Mouse (Mus musculus): ENCODE data around the gene Cdhr4.
A peak's percentile ranks its signal among the peaks of the same experiment; 100 is the strongest.

Cdhr4 gene

DNA sequence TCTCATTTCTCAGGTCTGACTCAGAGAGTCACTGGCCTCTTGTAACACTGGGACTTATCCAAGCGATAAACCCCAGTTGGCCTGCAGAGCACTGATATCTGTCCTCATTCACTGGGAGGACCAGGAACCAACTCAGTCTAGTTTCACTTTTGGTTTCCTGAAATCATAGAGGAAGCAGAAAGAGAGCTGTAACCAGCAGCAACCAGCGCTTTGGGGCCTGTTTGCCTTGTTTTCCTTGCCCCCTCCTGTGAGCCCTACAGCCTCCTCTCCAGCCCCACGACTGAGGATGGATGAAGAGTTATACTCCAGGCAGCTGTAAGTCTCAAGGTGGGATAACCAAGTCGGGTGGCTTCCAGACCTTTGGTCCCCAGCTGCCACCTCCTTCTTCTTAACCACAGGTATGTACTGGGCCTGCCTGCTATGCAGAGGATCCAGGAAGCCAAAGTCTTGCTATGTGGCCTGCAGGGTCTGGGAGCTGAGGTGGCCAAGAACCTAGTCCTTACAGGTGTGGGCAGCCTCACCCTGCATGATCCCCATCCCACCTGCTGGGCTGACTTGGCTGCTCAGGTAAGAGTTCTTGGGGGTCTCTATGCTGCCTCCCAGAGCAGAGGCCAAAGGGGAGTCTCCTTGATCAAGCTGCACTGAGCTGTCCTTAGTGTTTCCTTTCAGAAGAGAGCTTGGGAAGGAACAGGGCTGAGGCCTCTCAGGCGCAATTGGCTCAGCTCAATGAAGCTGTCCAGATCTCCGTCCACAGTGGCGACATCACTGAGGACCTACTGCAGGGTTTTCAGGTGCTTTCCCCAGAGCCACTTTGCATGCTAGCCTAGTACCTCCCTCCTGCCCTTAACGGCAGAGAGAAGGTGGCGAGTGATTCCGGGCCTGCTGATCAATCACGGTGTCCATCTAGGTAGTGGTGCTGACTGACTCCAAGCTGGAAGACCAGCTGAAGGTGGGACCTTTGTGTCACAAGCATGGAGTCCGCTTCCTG is 16.6 kb upstream of the Cdhr4 start, which contains the start of gene Uba7:
Gene Uba7 (plus strand): TSS at position 107 of the 988 bp plus-strand sequence.
- peak; percentile 79 for DNase-seq (ENCODE audit: low read depth)

DNA sequence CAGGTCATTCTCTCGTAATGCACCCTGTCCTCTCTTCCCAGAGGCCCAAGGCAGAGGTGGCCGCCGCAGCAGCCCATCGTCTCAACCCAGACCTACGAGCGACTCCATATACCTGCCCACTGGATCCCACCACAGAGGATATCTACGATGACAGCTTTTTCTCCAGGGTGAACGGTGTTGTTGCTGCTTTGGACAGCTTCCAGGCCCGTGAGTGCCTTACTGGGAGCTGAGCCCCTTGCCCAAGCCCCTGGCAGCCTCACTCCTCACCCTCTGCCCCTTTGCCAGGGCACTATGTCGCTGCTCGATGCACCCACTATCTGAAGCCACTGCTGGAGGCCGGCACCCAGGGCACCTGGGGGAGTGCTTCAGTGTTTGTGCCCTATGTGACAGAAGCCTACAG is 13.5 kb upstream of the Cdhr4 start:
- DNase-seq (ENCODE audit: low read depth), result no peak

DNA sequence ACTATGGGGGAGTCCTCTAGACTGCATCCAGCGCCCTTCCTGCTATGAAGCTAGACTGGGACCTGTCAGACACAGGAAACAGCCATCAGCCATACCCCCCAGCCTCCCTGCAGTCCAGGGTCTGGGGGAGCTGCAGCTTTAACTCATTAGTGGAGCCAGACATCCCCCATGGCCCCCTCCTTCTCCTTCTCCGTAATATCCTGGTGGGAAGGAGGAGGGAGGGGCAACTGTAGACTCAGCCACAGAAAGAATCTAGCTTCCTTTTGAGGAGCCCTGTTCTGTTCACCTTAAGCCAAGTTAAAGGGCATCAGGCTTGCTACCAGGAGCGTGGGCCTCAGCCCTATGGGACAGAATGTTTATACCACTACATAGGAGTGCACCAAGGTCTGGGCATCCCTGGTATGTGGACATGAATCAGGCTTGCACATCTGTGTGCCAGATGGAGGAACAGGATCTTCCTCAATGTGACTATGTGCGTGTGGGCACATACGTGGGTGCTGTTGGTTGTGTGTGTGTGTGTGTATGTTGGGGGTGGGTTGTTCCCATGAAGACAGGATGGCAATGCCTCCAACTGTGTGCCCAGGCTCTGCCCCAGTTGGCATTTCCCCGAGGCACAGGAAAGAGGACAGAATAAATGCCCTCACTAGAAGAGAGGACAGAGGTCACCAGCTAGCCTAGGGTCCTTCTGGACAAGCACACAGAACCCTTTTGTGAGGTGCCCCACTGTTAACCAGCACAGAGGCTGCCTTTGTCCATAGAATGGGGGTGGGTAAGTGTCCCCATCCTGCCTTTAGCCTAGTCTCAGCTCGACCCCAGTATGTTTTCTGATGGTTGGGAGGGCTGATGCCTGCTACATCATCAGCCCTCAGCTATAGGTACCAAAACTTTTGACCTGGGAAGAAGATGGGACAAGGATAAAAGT is 10.4 kb upstream of the Cdhr4 start:
- no peak for DNase-seq (ENCODE audit: low read depth)

DNA sequence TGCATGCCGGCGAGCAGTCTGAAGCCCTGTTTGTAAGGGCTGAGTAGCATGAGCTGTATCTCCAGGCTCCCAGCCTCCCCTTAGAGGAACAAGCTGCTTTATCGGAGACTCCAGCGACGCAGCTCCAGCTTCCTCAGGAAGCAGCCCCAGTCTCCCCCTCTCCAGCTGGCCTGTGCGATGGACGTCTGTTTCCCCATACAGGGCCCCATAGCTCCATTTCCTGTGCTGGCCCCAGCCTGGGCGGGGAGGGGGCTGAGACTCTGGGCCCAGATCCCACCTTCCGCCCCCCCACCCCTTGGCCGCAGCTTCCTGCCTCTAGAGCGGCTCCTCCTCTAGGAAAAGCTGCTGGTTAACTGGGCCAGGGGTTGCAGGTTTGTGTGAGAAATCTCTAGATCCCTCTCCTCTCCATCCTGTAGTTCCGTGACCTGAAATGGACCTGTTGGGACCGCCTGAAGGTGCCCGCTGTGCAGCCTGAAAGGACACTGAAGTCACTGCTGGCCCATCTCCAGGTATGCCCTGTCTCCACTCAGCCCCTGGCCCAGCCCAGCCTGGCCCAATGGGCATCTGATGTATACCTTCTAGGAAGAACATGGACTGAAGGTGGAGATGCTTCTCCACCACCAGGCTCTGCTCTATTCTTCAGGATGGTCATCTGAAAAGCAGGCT is 9.5 kb upstream of the Cdhr4 start, which contains the start of gene Gm20661:
Gene Gm20661 (plus strand): TSS at position 378 of the 666 bp plus-strand sequence.
- peak; percentile 57 for DNase-seq (ENCODE audit: low read depth)

DNA sequence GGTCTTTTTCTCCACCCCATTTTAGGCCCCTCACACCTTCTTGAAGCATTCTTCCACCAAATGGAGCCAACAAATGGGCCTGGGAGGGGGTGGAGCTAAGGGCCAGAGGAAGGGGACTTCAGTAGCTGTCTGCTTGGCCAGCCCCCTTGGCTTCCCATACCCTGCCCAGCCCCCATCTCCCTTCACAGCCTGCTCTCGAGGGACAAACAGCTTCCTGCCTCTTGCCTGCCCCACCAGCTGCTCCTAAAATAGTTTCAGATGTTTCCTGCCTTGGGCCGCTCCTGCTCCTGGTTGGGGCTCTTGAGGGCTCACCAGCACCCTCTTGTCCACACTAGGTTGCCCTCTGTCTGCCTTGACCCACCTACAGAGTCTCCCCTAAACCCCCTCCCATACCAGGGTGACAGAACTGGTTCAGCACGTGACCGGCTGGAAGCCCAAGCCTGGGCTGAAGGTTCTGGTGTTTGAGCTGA is 8.8 kb upstream of the Cdhr4 start:
- DNase-seq (ENCODE audit: low read depth), result no peak

DNA sequence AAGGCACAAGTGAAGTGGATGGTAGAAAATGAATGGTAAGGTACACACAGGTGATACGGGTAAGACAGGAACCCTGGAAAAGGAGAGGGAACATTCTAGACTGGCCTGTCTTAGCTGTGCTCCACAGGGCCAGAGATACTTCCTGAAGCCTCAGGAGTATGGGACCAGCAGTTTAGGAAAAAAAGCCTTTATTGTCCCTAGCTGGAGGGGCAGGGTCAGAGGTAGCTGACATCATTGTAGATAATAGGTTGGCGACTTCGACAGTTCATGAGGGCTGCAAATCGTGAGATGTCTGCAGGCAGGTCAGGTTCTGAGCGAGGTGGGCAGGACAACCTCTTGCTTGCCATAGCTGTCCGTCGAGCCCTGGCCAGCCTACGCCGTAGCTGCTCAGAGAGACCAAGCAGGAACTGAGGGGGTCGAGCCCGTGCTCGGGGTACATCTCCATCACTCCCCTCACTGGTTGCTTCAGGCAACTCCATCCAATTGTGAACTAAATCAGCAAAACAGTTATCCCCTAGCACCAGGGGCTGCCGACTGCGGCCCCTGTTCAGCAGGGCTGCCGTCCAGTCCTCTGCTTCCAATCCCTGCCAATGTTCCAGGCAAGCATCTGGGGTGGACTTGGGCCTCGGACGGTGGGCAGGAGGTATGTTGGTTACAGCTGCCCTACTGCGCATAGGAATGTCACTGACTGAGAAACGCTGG is 8.1 kb upstream of the Cdhr4 start:
- DNase-seq (ENCODE audit: low read depth), result no peak

DNA sequence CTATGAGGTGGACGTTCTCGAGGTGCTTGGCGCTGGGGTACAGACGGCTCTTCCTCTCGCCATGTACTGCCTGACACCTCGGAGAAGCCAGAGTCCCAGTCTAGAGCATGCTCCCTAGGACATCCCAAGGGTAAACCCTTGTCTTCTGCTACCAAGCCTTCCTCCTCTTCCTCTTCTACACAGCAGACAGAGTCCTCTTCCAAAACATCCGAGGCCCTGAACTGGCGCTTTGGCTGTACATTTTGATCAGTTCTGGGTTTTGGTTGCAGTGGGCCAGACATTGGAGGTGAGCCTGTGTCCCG is 7.6 kb upstream of the Cdhr4 start:
- DNase-seq (ENCODE audit: low read depth), result no peak

DNA sequence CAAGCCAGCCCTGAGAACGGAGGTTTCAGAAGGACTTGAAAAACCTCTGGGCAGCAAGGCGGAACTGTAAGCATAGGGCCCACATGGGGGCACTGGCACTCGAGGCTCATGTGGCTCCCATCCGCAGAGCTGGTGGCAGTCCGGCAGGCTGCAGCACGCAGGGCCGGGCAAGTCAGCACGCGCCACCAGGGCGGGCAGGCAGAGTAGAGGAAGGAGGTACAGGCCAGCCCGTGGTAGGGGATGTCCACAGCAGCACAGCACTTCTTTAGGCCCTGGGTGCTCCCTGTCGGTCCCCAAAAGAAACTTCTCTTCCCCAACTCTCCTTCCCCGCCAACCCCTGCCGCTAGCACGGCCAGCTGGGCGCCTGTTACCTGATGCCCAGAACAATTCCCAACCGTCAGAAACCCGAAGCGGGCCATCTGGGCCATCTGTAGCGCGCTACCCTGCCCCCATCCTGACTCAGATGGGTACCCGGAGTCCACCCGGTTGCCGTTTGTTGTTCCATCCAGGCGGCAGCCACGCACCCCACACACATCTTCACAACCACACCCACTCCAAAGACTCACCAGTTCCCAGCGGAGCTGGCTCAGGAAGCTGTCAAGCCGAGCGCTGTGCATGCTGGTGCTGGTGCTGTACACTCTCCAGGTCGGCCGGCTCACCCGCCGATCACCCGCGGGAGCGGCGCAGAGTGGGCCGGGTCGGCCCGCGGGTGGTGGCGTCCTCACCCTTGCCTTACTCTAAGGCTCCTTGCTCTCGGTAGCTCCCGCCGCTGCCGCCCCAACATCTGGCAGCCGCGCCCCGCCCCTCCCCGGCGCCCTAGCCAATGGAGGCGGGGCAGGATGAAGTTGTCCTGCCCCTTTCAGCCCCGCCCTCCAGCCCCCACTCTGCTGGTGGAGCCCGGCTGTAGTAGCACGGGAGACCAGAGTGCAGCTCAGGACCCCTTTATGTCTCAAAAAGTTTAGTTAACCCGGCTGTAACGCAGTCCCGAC is 6.9 kb upstream of the Cdhr4 start, which contains the start of gene Inka1:
Gene Inka1 (minus strand): TSS at position 749 of the 989 bp plus-strand sequence.
- DNase-seq (ENCODE audit: low read depth), result peak; percentile 93

DNA sequence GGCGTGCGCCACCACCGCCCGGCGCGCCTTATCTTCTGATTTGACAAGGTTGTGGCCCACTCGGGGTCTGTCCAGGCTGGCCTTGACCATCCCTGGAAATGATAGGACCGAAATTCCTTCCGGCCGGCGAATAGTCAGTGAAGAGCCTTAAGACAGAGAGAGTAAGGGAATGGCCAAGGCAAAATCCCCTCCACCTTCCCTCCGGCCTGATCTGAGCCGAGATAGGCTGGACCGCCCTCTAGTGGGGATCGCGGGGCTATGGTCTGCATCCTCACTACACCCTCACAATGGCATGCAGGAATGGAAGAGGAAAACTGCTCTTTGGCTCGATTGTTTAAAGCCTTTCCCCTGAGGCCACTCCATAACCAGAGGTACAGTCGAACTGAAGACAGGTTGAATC is 5.9 kb upstream of the Cdhr4 start:
- peak; percentile 84 for DNase-seq (ENCODE audit: low read depth)

DNA sequence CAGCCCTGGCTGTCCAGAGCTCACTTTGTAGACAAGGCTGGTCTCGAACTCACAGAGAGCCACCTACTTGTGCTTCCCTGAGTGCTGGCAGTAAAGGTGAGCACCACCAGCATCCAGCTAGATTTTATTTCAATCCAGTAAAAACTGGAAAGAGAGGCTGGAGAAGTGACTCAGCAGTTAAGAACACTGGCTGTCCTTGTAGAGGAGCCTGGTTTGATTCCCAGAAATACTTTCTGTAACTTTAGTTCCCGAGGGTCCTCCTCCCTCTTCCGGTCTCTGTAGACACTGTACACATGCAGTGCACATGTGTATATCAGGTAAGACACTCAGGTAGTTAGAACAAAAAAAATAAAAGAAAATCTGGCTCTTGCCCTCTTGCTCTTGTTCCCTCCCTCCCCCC is 4.3 kb upstream of the Cdhr4 start:
- no peak for DNase-seq (ENCODE audit: low read depth)

DNA sequence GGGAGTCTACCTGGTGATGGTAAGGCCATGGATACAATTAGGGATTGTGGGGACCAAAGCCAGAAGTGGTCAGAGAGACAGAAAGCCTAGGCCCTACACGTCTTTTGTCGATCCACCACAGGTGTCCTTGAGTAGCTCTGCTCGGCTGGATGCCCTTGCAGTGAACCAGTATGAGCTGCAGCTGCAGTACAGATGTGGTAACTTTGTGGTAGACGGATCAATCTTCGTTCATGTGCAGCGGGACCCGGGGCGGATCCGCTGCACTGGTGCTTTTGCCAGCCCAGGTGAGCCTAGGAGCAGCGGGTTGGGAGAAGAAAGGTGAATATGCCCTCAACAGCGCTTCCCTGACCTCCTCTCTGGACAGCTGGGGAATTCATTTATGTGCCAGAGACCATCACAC is 716 bp downstream of the Cdhr4 start:
- no peak for DNase-seq (ENCODE audit: low read depth)

DNA sequence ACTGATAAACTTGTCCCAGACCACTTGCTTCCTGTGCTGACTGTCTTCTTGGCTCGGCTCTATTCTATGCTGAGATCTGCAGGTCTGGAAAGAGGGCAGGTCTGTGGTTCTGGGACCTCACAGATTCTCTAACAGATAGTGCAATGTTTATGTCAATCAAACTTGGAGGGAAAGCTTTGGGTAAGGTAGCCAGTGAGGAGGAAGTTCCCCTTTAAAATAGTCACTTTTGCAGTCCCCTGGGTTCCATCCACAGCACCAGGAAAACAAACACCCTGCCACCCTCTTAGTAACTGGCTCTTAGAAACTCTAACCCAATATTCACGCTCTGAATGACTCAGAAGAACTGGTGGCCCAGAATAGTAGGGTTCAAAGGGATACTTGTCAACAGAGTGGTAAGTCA is 2.2 kb downstream of the Cdhr4 start:
- DNase-seq (ENCODE audit: low read depth), result no peak

DNA sequence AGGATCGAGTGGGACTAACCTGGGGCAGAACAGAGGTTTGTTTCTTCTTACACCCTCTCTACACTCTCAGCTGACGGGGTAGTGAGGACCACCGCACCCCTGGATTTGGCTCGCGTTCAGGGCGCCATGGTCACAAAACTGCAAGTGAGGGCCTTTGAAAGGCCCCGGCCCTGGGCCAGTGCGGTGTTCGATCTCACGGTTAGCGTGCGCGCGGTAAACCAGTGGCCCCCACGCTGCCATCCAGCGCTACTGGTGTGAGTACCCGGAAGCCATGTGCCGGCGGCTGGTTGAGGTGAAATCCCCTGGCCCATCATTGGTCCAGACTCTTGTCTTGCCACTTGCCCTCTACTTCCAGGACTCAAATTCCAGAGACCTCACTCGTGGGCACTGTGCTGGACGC is 3.2 kb downstream of the Cdhr4 start:
- DNase-seq (ENCODE audit: low read depth), result no peak

DNA sequence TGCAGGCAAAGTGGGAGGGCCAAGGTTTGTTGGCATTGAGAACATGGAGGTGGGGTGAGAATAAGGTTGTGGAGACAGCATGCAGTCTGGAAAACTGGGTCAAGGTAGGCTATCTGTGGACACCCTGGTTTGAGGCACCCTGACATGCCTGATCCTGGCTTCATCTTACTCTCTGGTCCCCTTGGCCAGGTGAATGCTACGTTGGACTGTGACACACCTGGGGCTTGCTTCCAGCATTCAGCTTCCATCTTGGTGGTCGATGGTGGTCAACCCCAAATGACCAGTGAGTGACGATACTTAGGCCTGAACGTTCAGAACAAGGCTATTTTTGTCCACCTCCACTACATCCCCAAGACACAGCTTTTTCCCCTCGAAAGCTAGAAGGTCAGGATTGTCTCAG is 3.8 kb downstream of the Cdhr4 start, which contains the start of gene Gm20662:
Gene Gm20662 (plus strand): TSS at position 301 of the 400 bp plus-strand sequence.
- no peak for DNase-seq (ENCODE audit: low read depth)

DNA sequence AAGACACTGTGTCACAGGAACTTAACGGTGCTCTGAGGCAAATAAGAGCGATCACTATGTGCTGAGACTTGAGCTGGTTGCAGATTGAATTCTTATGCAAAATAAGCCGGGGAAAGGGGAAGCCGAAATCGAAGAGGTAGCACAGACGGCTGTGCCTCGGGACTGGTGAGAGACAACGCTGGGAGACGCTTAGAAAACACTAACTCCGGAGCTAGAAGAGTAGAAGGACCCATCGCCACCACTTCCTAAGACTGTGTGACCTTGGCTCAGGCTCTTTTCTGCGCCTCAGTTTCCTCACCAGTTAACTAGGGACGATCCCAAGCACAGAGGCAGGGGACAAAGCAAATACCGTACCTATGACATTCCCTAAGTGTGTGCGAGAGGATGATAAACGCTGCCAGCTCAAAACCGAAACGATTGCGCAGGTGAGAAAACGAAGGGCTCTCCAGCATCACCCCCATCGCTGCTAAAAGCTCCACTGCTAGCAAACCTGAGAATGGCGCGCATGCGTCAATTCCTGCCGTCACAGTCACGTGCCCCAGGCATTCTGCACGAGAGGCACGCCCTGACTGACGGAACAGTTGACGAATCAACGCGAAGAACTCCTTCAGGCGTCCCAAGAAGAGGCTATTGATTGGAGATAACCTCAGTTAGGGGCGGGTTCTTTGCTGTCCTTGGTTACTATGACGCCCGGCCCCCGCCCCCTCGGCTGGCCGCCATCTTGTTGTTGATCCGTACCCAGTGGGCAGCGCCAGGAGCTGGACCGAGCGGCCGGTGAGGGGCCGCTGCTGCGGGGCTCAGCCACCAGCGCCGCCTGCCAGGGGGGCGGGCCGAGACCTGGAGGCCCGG is 9.8 kb downstream of the Cdhr4 start, which contains the start of gene Ip6k1:
Gene Ip6k1 (plus strand): TSS at position 580 of the 849 bp plus-strand sequence.
- DNase-seq (ENCODE audit: low read depth), result peak; percentile 100

DNA sequence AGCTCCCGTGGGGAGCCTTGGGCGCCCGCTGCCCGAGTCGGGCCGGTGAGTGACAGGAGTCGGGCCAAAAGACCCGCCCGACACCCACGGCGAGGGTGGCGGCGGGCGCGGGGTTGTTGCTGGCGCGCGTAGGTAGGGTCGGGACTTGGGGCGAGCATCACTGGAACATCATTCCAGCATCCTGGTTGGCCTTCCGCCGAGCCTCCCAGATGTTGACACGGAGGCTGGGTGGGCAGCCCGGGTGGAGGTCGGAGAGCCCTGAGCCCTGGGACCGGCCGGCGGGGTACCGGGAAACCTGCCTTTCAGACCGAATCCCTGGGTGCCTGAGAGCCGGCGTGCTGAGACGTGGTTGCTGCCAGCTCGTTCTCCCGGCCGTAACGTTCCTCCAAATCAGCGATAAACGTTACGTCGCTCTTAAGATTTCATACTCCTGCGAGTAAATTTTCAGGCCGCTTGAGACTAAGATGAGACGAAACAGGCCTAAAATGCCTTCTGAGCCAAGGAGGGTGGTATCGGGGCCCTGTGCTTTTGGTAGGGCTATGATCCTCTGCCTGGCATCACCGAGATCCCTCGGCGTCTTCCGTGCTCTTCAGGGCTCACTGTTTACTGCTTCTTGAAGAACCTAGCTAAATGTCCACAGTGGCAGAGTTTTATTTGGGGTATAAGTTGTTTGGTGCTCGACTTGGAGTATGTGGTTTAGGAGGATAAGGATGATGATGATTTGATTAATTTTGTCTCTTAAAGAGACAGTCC is 10.7 kb downstream of the Cdhr4 start:
- DNase-seq (ENCODE audit: low read depth), result peak; percentile 69

DNA sequence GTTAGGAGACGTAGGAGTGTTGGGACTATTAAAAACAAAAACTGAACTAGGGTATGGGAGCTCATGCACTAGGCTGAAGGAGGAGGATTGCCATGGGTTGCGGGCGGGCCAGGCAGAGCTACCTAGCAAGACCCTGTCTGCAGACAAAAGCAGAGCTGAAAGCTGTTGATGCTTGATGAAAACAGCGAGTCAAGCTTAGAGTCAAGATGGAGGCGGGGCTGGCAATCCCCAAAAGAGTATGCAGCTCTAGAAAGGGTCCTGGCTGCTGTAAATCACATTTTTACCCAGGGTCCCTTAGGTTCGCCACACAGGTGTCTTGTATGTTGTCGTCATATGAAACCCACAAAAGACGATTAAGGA is 11.2 kb downstream of the Cdhr4 start:
- peak; percentile 66 for DNase-seq (ENCODE audit: low read depth)

DNA sequence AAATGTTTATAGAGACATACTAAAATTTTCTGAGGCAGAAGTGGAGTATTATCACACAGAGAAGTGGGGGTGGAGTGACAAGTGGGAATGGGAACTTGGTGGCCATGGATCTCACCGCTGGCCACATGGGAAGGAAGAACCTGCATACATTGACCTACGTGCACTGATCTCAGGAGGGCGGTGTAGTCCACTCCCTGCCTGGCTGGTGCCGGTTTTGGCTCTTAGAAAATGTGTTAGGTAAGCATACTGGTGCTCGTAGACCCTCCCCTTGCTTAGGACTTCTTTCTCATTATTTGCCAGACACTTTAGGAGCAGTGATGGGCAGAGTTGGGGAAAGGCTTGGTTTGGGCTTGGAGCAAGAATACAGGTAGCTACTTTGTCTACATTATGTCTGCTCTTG is 15.7 kb downstream of the Cdhr4 start:
- no peak for DNase-seq (ENCODE audit: low read depth)
